ENCODE assay signal across 8 mouse cellular contexts in genomic region chr10:81633253-81634099, GRCm38 (mm10). TPM values are rescaled to one million over a fixed set of nuclear protein-coding genes. Genes with fewer than 3 reads are reported as not detected.
DNase-seq lines count a peak whose midpoint lies in the region; ATAC-seq lines count a peak whose summit lies in the region.

No protein-coding gene starts in this region.

- 4% methylated on average over 36 of the region's 37 CpGs for WGBS in intestine, embryonic 16.5 days
- 4% methylated on average over 37 of the region's 37 CpGs for WGBS in midbrain, embryonic 10.5 days

- H3K4me3 ChIP-seq in intestine, embryonic 16.5 days (ENCODE audit: low read length): peak overlapping the region; percentile 54
- peak overlapping the region; percentile 62 for H3K4me3 ChIP-seq in midbrain, embryonic 10.5 days

- intact Hi-C loops in left cerebral cortex, postnatal 36 days (cut with DNase I): no loop called here

- peak overlapping the region; percentile 56 for H3K27ac ChIP-seq in intestine, embryonic 16.5 days (ENCODE audit: low read length)
- peak overlapping the region; percentile 79 for H3K27ac ChIP-seq in midbrain, embryonic 10.5 days (replicated peaks)

- peaks cover 11% of the 10 kb centered on the region for H3K4me1 ChIP-seq in intestine, embryonic 16.5 days (ENCODE audit: control insufficient read depth, insufficient read depth, low read length)
- peaks cover 21% of the 10 kb centered on the region for H3K4me1 ChIP-seq in midbrain, embryonic 10.5 days

- peak; percentile 94 for ATAC-seq in intestine, embryonic 16.5 days

- no peaks in the 10 kb centered on the region for H3K9me3 ChIP-seq in intestine, embryonic 16.5 days (ENCODE audit: control insufficient read depth, low read length)
- no peaks in the 10 kb centered on the region for H3K9me3 ChIP-seq in midbrain, embryonic 10.5 days (replicated peaks)

- DNase-seq in adrenal gland, postnatal 10 days: peak; percentile 91
- peak; percentile 84 for DNase-seq in embryo, embryonic 11.5 days (ENCODE audit: low read depth, low spot score)
- DNase-seq in gastrocnemius, postnatal 4 days (ENCODE audit: low spot score in 2 of 2): peak; percentile 70 to 82
- peak; percentile 82 for DNase-seq in left cerebral cortex, postnatal 36 days (ENCODE audit: low spot score in 2 of 2)
- DNase-seq in midbrain, embryonic 10.5 days (ENCODE audit: low spot score): peak; percentile 80
- peak; percentile 81 to 82 for DNase-seq in right cerebral cortex, postnatal 36 days (ENCODE audit: low spot score in 2 of 2)
- DNase-seq in adipocyte (ENCODE audit: low spot score): no peak

- no peaks in the 10 kb centered on the region for H3K27me3 ChIP-seq in intestine, embryonic 16.5 days (replicated peaks; ENCODE audit: control insufficient read depth, insufficient read depth, low read length)
- peaks cover 26% of the 10 kb centered on the region for H3K27me3 ChIP-seq in midbrain, embryonic 10.5 days (ENCODE audit: low read depth, poor library complexity, severe bottlenecking)

- H3K9ac ChIP-seq in intestine, embryonic 16.5 days (ENCODE audit: low read depth, low read length): peak overlapping the region; percentile 77

- peak overlapping the region; percentile 89 for H3K4me2 ChIP-seq in intestine, embryonic 16.5 days (ENCODE audit: low read depth, low read length)

- H3K36me3 ChIP-seq in intestine, embryonic 16.5 days (ENCODE audit: control insufficient read depth, insufficient read depth, low read length): no peaks in the 10 kb centered on the region
- no peaks in the 10 kb centered on the region for H3K36me3 ChIP-seq in midbrain, embryonic 10.5 days

RNA-seq across cellular contexts. Expression of gene Ankrd24, which starts 5.1 kb away (rescaled TPM):
- total RNA-seq in adrenal gland, postnatal 10 days (2021): 10 to 100 TPM; 15.2 to 26.7 TPM
- 10 to 100 TPM; 16.0 to 17.7 TPM for total RNA-seq in gastrocnemius, postnatal 4 days (2021)
- polyA plus RNA-seq in intestine, embryonic 16.5 days (2015; fragmentation: Nextera tagmentation; extraction: Ambion mirVana): 8.2 and 8.7 TPM in 2 replicates
- 10 to 100 TPM; 37.8 to 46.7 TPM for total RNA-seq in left cerebral cortex, postnatal 36 days (2021)
- 5.8 and 5.9 TPM in 2 replicates for polyA plus RNA-seq in midbrain, embryonic 10.5 days (2016; fragmentation: Nextera tagmentation; extraction: Ambion mirVana)

RNA-seq across cellular contexts. Expression of gene Sirt6, which starts 5.9 kb away (rescaled TPM):
- total RNA-seq in adrenal gland, postnatal 10 days (2021): 10 to 100 TPM; 17.3 to 24.7 TPM
- total RNA-seq in gastrocnemius, postnatal 4 days (2021): 10 to 100 TPM; 13.6 to 18.2 TPM
- 29.3 and 29.5 TPM in 2 replicates for polyA plus RNA-seq in intestine, embryonic 16.5 days (2015; fragmentation: Nextera tagmentation; extraction: Ambion mirVana)
- total RNA-seq in left cerebral cortex, postnatal 36 days (2021): 10 to 100 TPM; 22.7 to 29.4 TPM
- polyA plus RNA-seq in midbrain, embryonic 10.5 days (2016; fragmentation: Nextera tagmentation; extraction: Ambion mirVana): 49.3 and 58.7 TPM in 2 replicates

RNA-seq across cellular contexts. Expression of gene Gm10778, which starts 15.4 kb away (rescaled TPM):
- 1 to 10 TPM; 2.8 to 3.2 TPM for total RNA-seq in adrenal gland, postnatal 10 days (2021)
- total RNA-seq in gastrocnemius, postnatal 4 days (2021): 1 to 10 TPM; 2.6 to 3.1 TPM
- 3.3 and 3.6 TPM in 2 replicates for polyA plus RNA-seq in intestine, embryonic 16.5 days (2015; fragmentation: Nextera tagmentation; extraction: Ambion mirVana)
- 1 to 10 TPM; 3.9 to 4.1 TPM for total RNA-seq in left cerebral cortex, postnatal 36 days (2021)
- 4.9 and 5.6 TPM in 2 replicates for polyA plus RNA-seq in midbrain, embryonic 10.5 days (2016; fragmentation: Nextera tagmentation; extraction: Ambion mirVana)

RNA-seq across cellular contexts. Expression of gene BC025920, which starts 27.4 kb away (rescaled TPM):
- 1 to 10 TPM; 1.1 to 1.8 TPM for total RNA-seq in adrenal gland, postnatal 10 days (2021)
- total RNA-seq in gastrocnemius, postnatal 4 days (2021): 1 to 10 TPM; 1.2 to 1.7 TPM
- polyA plus RNA-seq in intestine, embryonic 16.5 days (2015; fragmentation: Nextera tagmentation; extraction: Ambion mirVana): 0.61 and 1.2 TPM in 2 replicates
- 1 to 10 TPM; 3.5 to 3.6 TPM for total RNA-seq in left cerebral cortex, postnatal 36 days (2021)
- polyA plus RNA-seq in midbrain, embryonic 10.5 days (2016; fragmentation: Nextera tagmentation; extraction: Ambion mirVana): 1.4 and 2.0 TPM in 2 replicates

RNA-seq across cellular contexts. Expression of gene Tle6, which starts 32.6 kb away (rescaled TPM):
- total RNA-seq in adrenal gland, postnatal 10 days (2021): 10 to 100 TPM in 1 of 2 experiments, 1 to 10 TPM in 1; 8.7 to 10.8 TPM
- total RNA-seq in gastrocnemius, postnatal 4 days (2021): 1 to 10 TPM; 5.2 to 6.6 TPM
- polyA plus RNA-seq in intestine, embryonic 16.5 days (2015; fragmentation: Nextera tagmentation; extraction: Ambion mirVana): 21.0 and 22.7 TPM in 2 replicates
- 10 to 100 TPM in 1 of 2 experiments, 1 to 10 TPM in 1; 9.7 to 10.9 TPM for total RNA-seq in left cerebral cortex, postnatal 36 days (2021)
- 6.0 and 8.8 TPM in 2 replicates for polyA plus RNA-seq in midbrain, embryonic 10.5 days (2016; fragmentation: Nextera tagmentation; extraction: Ambion mirVana)
